ENCODE assay signal across 19 mouse cellular contexts in genomic region chr17:58187171-58187570, GRCm38 (mm10).
DNase-seq lines count a peak whose midpoint lies in the region; ATAC-seq lines count a peak whose summit lies in the region.
"Had no signal": no experiment of that assay in that cellular context is flagged by ENCODE, and none has a peak within 500 bp of the region (broad histone marks: within the 10 kb centered on the region; RNA-seq: fewer than 3 reads in every experiment).

No protein-coding gene starts in this region.

- no peak for ATAC-seq in cerebellum, adult (ENCODE audit: insufficient number of reproducible peaks, low FRiP score, low TSS enrichment)
- ATAC-seq: intestine, embryonic 15.5 days had no signal

- peak; percentile 8 for DNase-seq in layer of hippocampus, adult 11-12 months (ENCODE audit: low spot score)
- no peak for DNase-seq in layer of hippocampus, postnatal 10 days (ENCODE audit: low spot score in 2 of 2)
- DNase-seq in frontal cortex, postnatal 36 days (ENCODE audit: low spot score in 2 of 2) = peak; percentile 40 to 76
- peak; percentile 4 to 45 for DNase-seq in left cerebral cortex, adult 8-10 months (ENCODE audit: low spot score in 2 of 2)
- peak; percentile 35 to 71 for DNase-seq in right cerebral cortex, postnatal 36 days (ENCODE audit: low spot score in 2 of 2)
- DNase-seq in lung, postnatal 10 days = no peak
- DNase-seq in adrenal gland, postnatal 25 days = no peak
- DNase-seq: adrenal gland, adult 8-10 months; cerebellum, adult 11-12 months; cerebellum, postnatal 25 days; gastrocnemius, postnatal 10 days; heart, adult 11 months; kidney, adult 9 months; kidney, postnatal 36 days; liver, embryonic 13.5 days; lung, embryonic 14.5 days; lung, postnatal 4 days had no signal

Comparison
In these comparisons a context has a peak if more than half of its experiments do, and no peak if none do; other contexts are left out.
1. DNase-seq: peak in layer of hippocampus, adult 11-12 months (single experiment), frontal cortex, postnatal 36 days (2 of 2), left cerebral cortex, adult 8-10 months (2 of 2) and right cerebral cortex, postnatal 36 days (2 of 2); none in layer of hippocampus, postnatal 10 days (0 of 2), lung, postnatal 10 days (single experiment) and adrenal gland, postnatal 25 days (single experiment).